Mouse (Mus musculus): ENCODE measurements around the gene Abtb2. TPM values are rescaled to one million over a fixed set of nuclear protein-coding genes. Genes with fewer than 3 reads are reported as not detected.

Abtb2 gene
- polyA plus RNA-seq, 1 experiment: 10.6 TPM

DNA sequence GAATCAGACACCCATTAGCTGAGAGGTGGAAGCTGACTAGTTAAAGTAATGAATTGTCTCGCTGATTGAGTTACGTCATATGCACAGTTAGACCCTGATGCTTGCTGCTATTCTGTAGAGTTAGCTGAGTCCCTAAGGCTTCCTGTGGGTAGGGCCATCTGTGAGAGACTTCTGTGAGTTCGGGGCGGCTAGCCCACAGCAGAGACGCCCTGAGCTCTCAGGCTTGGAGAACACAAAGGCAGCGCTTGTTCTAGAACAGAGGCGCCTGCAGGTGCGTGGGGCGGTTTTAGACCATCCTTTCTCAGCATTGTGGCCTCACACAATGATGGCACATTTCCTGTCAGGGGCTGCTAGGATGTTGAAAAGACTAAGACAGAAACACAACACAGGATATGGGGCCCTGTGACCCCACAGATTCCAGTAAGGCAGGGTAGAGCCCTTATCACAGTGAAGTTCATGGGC lies 116.2 kb downstream of the Abtb2 start:
- no peak overlapping the region for H3K4me3 ChIP-seq (ENCODE audit: extremely low read depth, insufficient read depth, insufficient read length)
- peak; percentile 59 to 67 for DNase-seq (ENCODE audit: low read depth in 1 of 2, low spot score in 2 of 2)
- H3K36me3 ChIP-seq (ENCODE audit: control insufficient read depth, insufficient read depth, low read length): no peaks in the 10 kb centered on the region
- no peak for TF ChIP-seq CTCF (IDR thresholded peaks at IDR 0.05; ENCODE audit: extremely low read depth, insufficient read depth, insufficient read length, insufficient replicate concordance)
- no peak for TF ChIP-seq POLR2A (IDR thresholded peaks at IDR 0.05; ENCODE audit: low read depth, low read length)
- H3K4me1 ChIP-seq (ENCODE audit: control insufficient read depth, insufficient read depth, insufficient read length): peaks cover 47% of the 10 kb centered on the region
- peak overlapping the region; percentile 87 for H3K27ac ChIP-seq (ENCODE audit: insufficient read depth, low read length)
- H3K27me3 ChIP-seq (ENCODE audit: control insufficient read depth, insufficient read depth, low read length): no peaks in the 10 kb centered on the region
- WGBS: 13% methylated on average over 9 of the region's 9 CpGs

- 12% methylated on average over 9 of the region's 9 CpGs for WGBS
- Histone ChIP-seq H3K36me3 (ENCODE audit: control insufficient read depth, insufficient read depth, low read length) (no peaks in the 10 kb centered on the region), H3K4me3 (ENCODE audit: extremely low read depth, insufficient read depth, insufficient read length) (peak overlapping the region; percentile 8; the same call in 1 of the 2 replicates), H3K4me1 (ENCODE audit: control insufficient read depth, insufficient read depth, insufficient read length) (peaks cover 47% of the 10 kb centered on the region), H3K27me3 (ENCODE audit: control insufficient read depth, insufficient read depth, low read length) (no peaks in the 10 kb centered on the region), H3K27ac (ENCODE audit: insufficient read depth, low read length) (peak overlapping the region; percentile 87)
- peak in 1 of 2 experiments; percentile 27 for DNase-seq (ENCODE audit: low read depth in 1 of 2, low spot score in 2 of 2)
- TF ChIP-seq CTCF (IDR thresholded peaks at IDR 0.05; ENCODE audit: extremely low read depth, insufficient read depth, insufficient read length, insufficient replicate concordance) (no peak), POLR2A (IDR thresholded peaks at IDR 0.05; ENCODE audit: low read depth, low read length) (no peak)
Observed at GRCm38 (mm10) chr2:103682927-103683442, 116.9 kb downstream of the Abtb2 start.

DNA sequence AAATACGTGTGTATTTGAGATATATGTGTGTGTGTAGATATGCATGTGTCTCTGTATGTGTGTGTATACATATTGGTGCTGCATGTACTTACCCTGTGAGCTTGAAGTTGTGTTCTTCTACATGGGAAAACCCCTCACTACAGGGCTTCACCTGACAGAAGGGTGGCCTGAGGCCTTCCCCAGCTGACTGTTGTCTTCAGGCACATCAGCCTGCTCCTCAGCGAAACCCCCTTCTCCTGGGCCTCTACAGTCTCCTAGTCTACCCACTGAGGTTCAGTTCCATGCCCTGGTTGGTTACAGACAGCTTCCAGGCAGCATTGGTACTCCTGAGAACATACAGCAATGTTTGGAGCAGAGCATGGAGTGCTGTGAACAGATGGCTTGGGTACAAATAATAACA lies 118.3 kb downstream of the Abtb2 start:
- no peak for DNase-seq (ENCODE audit: low read depth in 1 of 2, low spot score in 2 of 2)
- H3K4me1 ChIP-seq (ENCODE audit: control insufficient read depth, insufficient read depth, insufficient read length): peaks cover 47% of the 10 kb centered on the region
- H3K4me3 ChIP-seq (ENCODE audit: extremely low read depth, insufficient read depth, insufficient read length): no peak overlapping the region
- peak overlapping the region; percentile 67 for H3K27ac ChIP-seq (ENCODE audit: insufficient read depth, low read length)
- H3K36me3 ChIP-seq (ENCODE audit: control insufficient read depth, insufficient read depth, low read length): no peaks in the 10 kb centered on the region
- no peak for TF ChIP-seq CTCF (IDR thresholded peaks at IDR 0.05; ENCODE audit: extremely low read depth, insufficient read depth, insufficient read length, insufficient replicate concordance)
- 70% methylated on average over 2 of the region's 2 CpGs for WGBS
- H3K27me3 ChIP-seq (ENCODE audit: control insufficient read depth, insufficient read depth, low read length): no peaks in the 10 kb centered on the region

- peaks cover 44% of the 10 kb centered on the region for H3K4me1 ChIP-seq (ENCODE audit: control insufficient read depth, insufficient read depth, insufficient read length)
- H3K27ac ChIP-seq (ENCODE audit: insufficient read depth, low read length): peak overlapping the region; percentile 67
- H3K27me3 ChIP-seq (ENCODE audit: control insufficient read depth, insufficient read depth, low read length): no peaks in the 10 kb centered on the region
- H3K36me3 ChIP-seq (ENCODE audit: control insufficient read depth, insufficient read depth, low read length): no peaks in the 10 kb centered on the region
- 44% methylated on average over 7 of the region's 7 CpGs for WGBS
- no peak for DNase-seq (ENCODE audit: low read depth in 1 of 2, low spot score in 2 of 2)
- no peak overlapping the region for H3K4me3 ChIP-seq (ENCODE audit: extremely low read depth, insufficient read depth, insufficient read length)
- TF ChIP-seq POLR2A (IDR thresholded peaks at IDR 0.05; ENCODE audit: low read depth, low read length) (no peak), CTCF (IDR thresholded peaks at IDR 0.05; ENCODE audit: extremely low read depth, insufficient read depth, insufficient read length, insufficient replicate concordance) (no peak)
Observed at GRCm38 (mm10) chr2:103684926-103685577, 118.9 kb downstream of the Abtb2 start.

GRCm38 (mm10) chr2:103685581-103685980 lies 119.5 kb downstream of the Abtb2 start:
- Histone ChIP-seq H3K4me1 (ENCODE audit: control insufficient read depth, insufficient read depth, insufficient read length) (peaks cover 42% of the 10 kb centered on the region), H3K36me3 (ENCODE audit: control insufficient read depth, insufficient read depth, low read length) (no peaks in the 10 kb centered on the region), H3K27me3 (ENCODE audit: control insufficient read depth, insufficient read depth, low read length) (no peaks in the 10 kb centered on the region)

GRCm38 (mm10) chr2:103687143-103687542 lies 121.0 kb downstream of the Abtb2 start:
- no peaks in the 10 kb centered on the region for H3K36me3 ChIP-seq (ENCODE audit: control insufficient read depth, insufficient read depth, low read length)
- TF ChIP-seq CTCF (IDR thresholded peaks at IDR 0.05; ENCODE audit: extremely low read depth, insufficient read depth, insufficient read length, insufficient replicate concordance): no peak
- TF ChIP-seq POLR2A (IDR thresholded peaks at IDR 0.05; ENCODE audit: low read depth, low read length): no peak
- no peak overlapping the region for H3K4me3 ChIP-seq (ENCODE audit: extremely low read depth, insufficient read depth, insufficient read length)
- peaks cover 27% of the 10 kb centered on the region for H3K4me1 ChIP-seq (ENCODE audit: control insufficient read depth, insufficient read depth, insufficient read length)
- no peaks in the 10 kb centered on the region for H3K27me3 ChIP-seq (ENCODE audit: control insufficient read depth, insufficient read depth, low read length)
- no peak overlapping the region for H3K27ac ChIP-seq (ENCODE audit: insufficient read depth, low read length)
- no peak for DNase-seq (ENCODE audit: low read depth in 1 of 2, low spot score in 2 of 2)

More at GRCm38 (mm10) chr2:103685581-103685980, 119.5 kb downstream of the Abtb2 start:
- DNase-seq (ENCODE audit: low read depth in 1 of 2, low spot score in 2 of 2): no peak
- 74% methylated on average over 4 of the region's 4 CpGs for WGBS
- TF ChIP-seq CTCF (IDR thresholded peaks at IDR 0.05; ENCODE audit: extremely low read depth, insufficient read depth, insufficient read length, insufficient replicate concordance) (no peak), POLR2A (IDR thresholded peaks at IDR 0.05; ENCODE audit: low read depth, low read length) (no peak)
- H3K27ac ChIP-seq (ENCODE audit: insufficient read depth, low read length): peak overlapping the region; percentile 39; the same call in 1 of the 2 replicates
- H3K4me3 ChIP-seq (ENCODE audit: extremely low read depth, insufficient read depth, insufficient read length): no peak overlapping the region

DNA sequence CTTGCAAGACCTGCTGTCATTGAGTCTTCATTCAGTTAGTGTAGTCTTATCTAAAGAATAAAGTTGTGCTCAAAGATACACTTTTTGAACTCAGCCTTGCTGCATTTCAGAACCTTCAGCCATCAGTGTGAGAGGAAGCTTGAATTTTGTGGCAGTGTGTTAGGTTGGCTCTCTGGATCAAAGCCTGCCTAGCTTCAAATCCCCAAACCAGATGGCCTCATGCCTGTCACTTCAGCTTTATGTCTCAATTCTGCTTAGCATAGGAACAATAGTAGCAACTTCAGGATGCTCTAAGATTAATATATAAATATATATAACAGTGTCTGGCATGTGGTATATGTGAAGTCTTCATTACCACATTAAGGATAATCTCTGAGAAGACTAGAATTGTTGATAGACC lies 121.8 kb downstream of the Abtb2 start:
- TF ChIP-seq CTCF (IDR thresholded peaks at IDR 0.05; ENCODE audit: extremely low read depth, insufficient read depth, insufficient read length, insufficient replicate concordance): no peak
- TF ChIP-seq POLR2A (IDR thresholded peaks at IDR 0.05; ENCODE audit: low read depth, low read length): no peak
- no peaks in the 10 kb centered on the region for H3K36me3 ChIP-seq (ENCODE audit: control insufficient read depth, insufficient read depth, low read length)
- H3K4me3 ChIP-seq (ENCODE audit: extremely low read depth, insufficient read depth, insufficient read length): no peak overlapping the region
- DNase-seq (ENCODE audit: low read depth in 1 of 2, low spot score in 2 of 2): no peak
- H3K27me3 ChIP-seq (ENCODE audit: control insufficient read depth, insufficient read depth, low read length): no peaks in the 10 kb centered on the region
- no peak overlapping the region for H3K27ac ChIP-seq (ENCODE audit: insufficient read depth, low read length)
- H3K4me1 ChIP-seq (ENCODE audit: control insufficient read depth, insufficient read depth, insufficient read length): peaks cover 20% of the 10 kb centered on the region
